Mouse (Mus musculus): ENCODE measurements around the gene Hs6st3.

GRCm38 (mm10) chr14:119361414-119361813 is 223.3 kb downstream of the Hs6st3 start:
- TF ChIP-seq CTCF (IDR thresholded peaks at IDR 0.05; ENCODE audit: borderline replicate concordance, insufficient read depth, low read depth, low read length) (no peak), POLR2A (IDR thresholded peaks at IDR 0.05; ENCODE audit: borderline replicate concordance, insufficient read depth, low read length) (no peak)
